Mouse (Mus musculus) kidney, adult 18-20 months (tissue): ENCODE results near the gene Eno3.

Experiments used
- DNase-seq: peaks from one replicate; pipeline ENCODE4 v3.0.0; 2021

The Eno3 gene

GRCm38 (mm10) chr11:70645461-70646258 is 11.3 kb upstream of the Eno3 start:
- DNase-seq: no peak

- DNase-seq: peak; percentile 45
Observed at GRCm38 (mm10) chr11:70646259-70646555, 10.8 kb upstream of the Eno3 start.

GRCm38 (mm10) chr11:70646691-70647650 is 10.0 kb upstream of the Eno3 start, which contains the start of the genes Rnf167 and Slc25a11:
Gene Rnf167, plus strand, starts transcription at chr11:70647235.
Gene Slc25a11, minus strand, starts transcription at chr11:70647479.
- peak; percentile 96 for DNase-seq

GRCm38 (mm10) chr11:70647716-70648420 is 9.1 kb upstream of the Eno3 start:
- peak; percentile 47 for DNase-seq

- DNase-seq: no peak
Observed at GRCm38 (mm10) chr11:70648512-70648911, 8.5 kb upstream of the Eno3 start.

- DNase-seq: no peak
Observed at GRCm38 (mm10) chr11:70649185-70649734, 7.7 kb upstream of the Eno3 start.

GRCm38 (mm10) chr11:70650322-70651175 is 6.5 kb upstream of the Eno3 start:
- no peak for DNase-seq

GRCm38 (mm10) chr11:70651391-70651790 is 5.6 kb upstream of the Eno3 start:
- no peak for DNase-seq

GRCm38 (mm10) chr11:70652029-70652883 is 4.7 kb upstream of the Eno3 start:
- no peak for DNase-seq

- DNase-seq: no peak
Observed at GRCm38 (mm10) chr11:70652884-70653344, 4.1 kb upstream of the Eno3 start.

- DNase-seq: peak; percentile 71
Observed at GRCm38 (mm10) chr11:70653345-70654197, 3.4 kb upstream of the Eno3 start.

- DNase-seq: peak; percentile 76
Observed at GRCm38 (mm10) chr11:70654198-70654922, 2.6 kb upstream of the Eno3 start, which contains the start of gene Pfn1. Gene Pfn1, minus strand, starts transcription at chr11:70654644.

GRCm38 (mm10) chr11:70654923-70655570 is 2.0 kb upstream of the Eno3 start:
- peak; percentile 85 for DNase-seq

GRCm38 (mm10) chr11:70655571-70656455 is 1.2 kb upstream of the Eno3 start:
- DNase-seq: peak; percentile 67

GRCm38 (mm10) chr11:70656456-70656927 is 510 bp upstream of the Eno3 start:
- peak; percentile 41 for DNase-seq

- DNase-seq: no peak
Observed at GRCm38 (mm10) chr11:70657573-70657972, 571 bp downstream of the Eno3 start.

GRCm38 (mm10) chr11:70657991-70658390 is 989 bp downstream of the Eno3 start:
- DNase-seq: no peak
